Mouse (Mus musculus): ENCODE results near the gene Slc41a3. TPM values are rescaled to one million over a fixed set of nuclear protein-coding genes. Genes with fewer than 3 reads are reported as not detected.

Gene Slc41a3
- polyA plus RNA-seq, 1 experiment from 2014 or later: 11.4 TPM

- Histone ChIP-seq H3K9ac (no peak overlapping the region), H3K4me1 (replicated peaks) (peaks cover 58% of the 10 kb centered on the region), H3K36me3 (peaks cover 67% of the 10 kb centered on the region), H3K4me2 (no peak overlapping the region), H3K27me3 (replicated peaks) (no peaks in the 10 kb centered on the region), H3K9me3 (replicated peaks) (no peaks in the 10 kb centered on the region), H3K4me3 (no peak overlapping the region), H3K27ac (ENCODE audit: poor library complexity, severe bottlenecking) (no peak overlapping the region)
- WGBS: 83% methylated on average over 12 of the region's 12 CpGs
- no peak for ATAC-seq (ENCODE audit: insufficient number of reproducible peaks, low FRiP score)
Observed at GRCm38 (mm10) chr6:90680401-90680800, 75.9 kb downstream of the Slc41a3 start.

DNA sequence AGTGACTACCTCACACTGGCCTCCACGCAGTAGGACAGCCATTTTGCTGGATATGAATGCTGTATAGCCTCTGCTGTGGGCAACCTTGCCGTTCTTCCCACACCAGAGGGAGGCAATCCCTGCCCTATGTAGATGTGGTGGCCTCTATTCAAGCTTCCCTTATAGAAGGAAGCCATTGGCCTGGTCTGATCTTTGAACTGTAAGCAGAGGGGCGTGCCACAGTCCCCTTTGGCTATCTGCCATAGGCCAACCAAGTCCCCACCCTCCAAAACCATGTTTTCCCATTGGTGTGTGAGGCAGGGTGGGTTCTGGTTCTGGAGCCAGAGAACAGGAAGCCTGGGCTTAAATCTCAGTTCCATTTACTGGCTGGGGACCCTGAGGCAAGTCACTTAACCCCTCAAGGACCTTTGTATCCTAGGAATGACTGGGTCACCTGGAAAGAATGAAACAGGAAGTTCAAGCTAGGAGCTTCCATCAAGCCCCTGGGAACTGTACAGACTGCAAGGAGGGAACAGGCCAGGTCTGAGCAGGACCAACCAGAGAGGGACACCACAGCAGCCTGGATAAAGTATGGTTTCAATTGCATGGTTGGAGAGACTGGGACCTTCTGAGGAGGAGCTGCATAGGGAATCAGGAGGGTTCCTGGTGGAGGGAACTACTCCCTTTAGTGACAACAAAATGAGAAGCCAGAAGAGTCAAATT lies 79.5 kb downstream of the Slc41a3 start:
- WGBS: 82% methylated on average over 3 of the region's 3 CpGs
- Histone ChIP-seq H3K27ac (ENCODE audit: poor library complexity, severe bottlenecking) (0 out of 2 replicates have a peak overlapping the region, but pooled peaks have one; percentile 1), H3K4me1 (replicated peaks) (peaks cover 85% of the 10 kb centered on the region), H3K27me3 (replicated peaks) (no peaks in the 10 kb centered on the region), H3K9ac (no peak overlapping the region), H3K4me3 (no peak overlapping the region), H3K9me3 (replicated peaks) (no peaks in the 10 kb centered on the region), H3K4me2 (no peak overlapping the region), H3K36me3 (peaks cover 48% of the 10 kb centered on the region)
- no peak for ATAC-seq (ENCODE audit: insufficient number of reproducible peaks, low FRiP score)

DNA sequence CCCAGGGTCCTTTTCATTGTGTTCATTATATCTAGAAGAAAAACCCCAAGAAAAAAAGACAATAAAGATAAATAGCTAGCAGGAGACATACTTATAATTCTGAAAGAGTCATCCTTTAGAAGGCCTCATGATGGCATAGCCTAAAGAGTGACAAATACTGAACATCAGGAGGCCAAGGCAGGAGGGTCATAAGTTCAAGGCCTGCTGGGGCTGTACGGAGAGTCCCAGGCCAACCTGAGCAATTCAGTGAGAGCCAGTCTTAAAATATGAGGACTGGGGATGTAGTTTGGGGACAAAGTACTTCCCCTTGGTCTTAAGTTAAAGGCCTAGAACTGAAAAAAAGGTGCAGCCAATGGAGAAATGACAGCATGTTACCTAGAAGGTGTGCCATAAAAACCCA lies 82.3 kb downstream of the Slc41a3 start:
- no peak overlapping the region for H3K4me3 ChIP-seq
- 84% methylated on average over 1 of the region's 1 CpGs for WGBS
- H3K4me2 ChIP-seq: no peak overlapping the region
- H3K36me3 ChIP-seq: peaks cover 61% of the 10 kb centered on the region
- ATAC-seq (ENCODE audit: insufficient number of reproducible peaks, low FRiP score): no peak
- no peak overlapping the region for H3K9ac ChIP-seq
- peaks cover 81% of the 10 kb centered on the region for H3K4me1 ChIP-seq (replicated peaks)
- no peaks in the 10 kb centered on the region for H3K9me3 ChIP-seq (replicated peaks)
- H3K27me3 ChIP-seq (replicated peaks): no peaks in the 10 kb centered on the region
- H3K27ac ChIP-seq (ENCODE audit: poor library complexity, severe bottlenecking): no peak overlapping the region

GRCm38 (mm10) chr6:90688003-90688402 lies 83.5 kb downstream of the Slc41a3 start:
- Histone ChIP-seq H3K27me3 (replicated peaks) (no peaks in the 10 kb centered on the region), H3K4me2 (no peak overlapping the region), H3K9me3 (replicated peaks) (no peaks in the 10 kb centered on the region), H3K4me3 (no peak overlapping the region), H3K4me1 (replicated peaks) (peaks cover 69% of the 10 kb centered on the region), H3K9ac (0 out of 2 replicates have a peak overlapping the region, but pooled peaks have one; percentile 21), H3K27ac (ENCODE audit: poor library complexity, severe bottlenecking) (peak overlapping the region; percentile 89), H3K36me3 (peaks cover 66% of the 10 kb centered on the region)
- WGBS: 96% methylated on average over 6 of the region's 6 CpGs
- no peak for ATAC-seq (ENCODE audit: insufficient number of reproducible peaks, low FRiP score)

- 0 out of 2 replicates have a peak, but pooled peaks have one; percentile 34 for ATAC-seq (ENCODE audit: insufficient number of reproducible peaks, low FRiP score)
- WGBS: 25% methylated on average over 3 of the region's 3 CpGs
Observed at GRCm38 (mm10) chr6:90688742-90689141, 84.2 kb downstream of the Slc41a3 start.

DNA sequence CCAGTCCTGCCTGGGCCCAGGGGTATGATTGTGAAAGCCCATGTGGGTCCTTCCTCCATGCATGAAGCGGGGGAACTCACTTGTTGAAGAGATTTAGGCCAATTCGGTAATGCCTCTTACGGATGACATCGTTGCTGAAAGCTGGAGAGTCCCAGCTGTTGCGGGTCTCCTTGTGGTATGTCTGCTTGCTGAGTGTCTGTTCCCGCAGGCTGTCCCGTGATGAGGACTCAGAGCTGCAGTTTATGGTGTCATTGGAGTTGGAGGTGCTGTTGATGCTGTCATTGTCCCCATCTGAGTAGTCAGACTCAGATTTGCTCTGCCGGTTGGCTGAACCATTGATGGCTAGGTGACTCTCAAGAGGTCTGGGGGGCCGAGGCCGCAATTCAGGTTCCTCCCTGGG lies 85.0 kb downstream of the Slc41a3 start:
- 0 out of 2 replicates have a peak overlapping the region, but pooled peaks have one; percentile 21 for H3K9ac ChIP-seq
- no peak for ATAC-seq (ENCODE audit: insufficient number of reproducible peaks, low FRiP score)
- peaks cover 54% of the 10 kb centered on the region for H3K4me1 ChIP-seq (replicated peaks)
- WGBS: 52% methylated on average over 10 of the region's 10 CpGs
- H3K4me2 ChIP-seq: peak overlapping the region; percentile 34
- H3K27me3 ChIP-seq (replicated peaks): no peaks in the 10 kb centered on the region
- H3K27ac ChIP-seq (ENCODE audit: poor library complexity, severe bottlenecking): peak overlapping the region; percentile 89
- peaks cover 66% of the 10 kb centered on the region for H3K36me3 ChIP-seq
- no peaks in the 10 kb centered on the region for H3K9me3 ChIP-seq (replicated peaks)
- H3K4me3 ChIP-seq: no peak overlapping the region

More at GRCm38 (mm10) chr6:90688742-90689141, 84.2 kb downstream of the Slc41a3 start:
- Histone ChIP-seq H3K27ac (ENCODE audit: poor library complexity, severe bottlenecking) (peak overlapping the region; percentile 89), H3K4me3 (no peak overlapping the region), H3K4me1 (replicated peaks) (peaks cover 62% of the 10 kb centered on the region), H3K27me3 (replicated peaks) (no peaks in the 10 kb centered on the region), H3K9ac (peak overlapping the region; percentile 21; the same call in 1 of the 2 replicates), H3K4me2 (peak overlapping the region; percentile 34), H3K36me3 (peaks cover 64% of the 10 kb centered on the region), H3K9me3 (replicated peaks) (no peaks in the 10 kb centered on the region)

- Histone ChIP-seq H3K9ac (no peak overlapping the region), H3K27ac (ENCODE audit: poor library complexity, severe bottlenecking) (no peak overlapping the region), H3K4me2 (no peak overlapping the region), H3K9me3 (replicated peaks) (no peaks in the 10 kb centered on the region), H3K4me3 (no peak overlapping the region), H3K4me1 (replicated peaks) (peaks cover 55% of the 10 kb centered on the region), H3K27me3 (replicated peaks) (no peaks in the 10 kb centered on the region), H3K36me3 (peaks cover 73% of the 10 kb centered on the region)
- ATAC-seq (ENCODE audit: insufficient number of reproducible peaks, low FRiP score): no peak
- WGBS: 73% methylated on average over 2 of the region's 2 CpGs
Observed at GRCm38 (mm10) chr6:90691935-90692334, 87.4 kb downstream of the Slc41a3 start.

DNA sequence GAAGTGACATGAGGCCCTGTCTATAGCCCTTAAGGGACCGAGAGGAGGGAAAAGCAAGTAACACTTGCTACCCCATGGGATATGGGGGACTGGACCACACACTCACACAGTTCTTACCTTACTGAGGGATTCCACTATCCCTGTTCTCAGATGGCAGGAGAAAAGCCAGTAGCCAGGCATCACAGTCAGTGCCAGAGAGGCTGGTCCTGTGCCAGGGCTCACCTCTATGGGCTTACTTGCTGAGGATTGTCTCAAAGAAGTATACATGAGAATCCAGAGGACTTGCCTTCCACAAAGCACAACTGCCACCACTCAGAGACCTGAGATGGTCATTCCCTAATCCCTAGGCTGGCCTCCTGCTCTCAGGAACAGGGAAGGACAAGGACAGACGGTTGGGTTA lies 87.9 kb downstream of the Slc41a3 start:
- no peak for ATAC-seq (ENCODE audit: insufficient number of reproducible peaks, low FRiP score)
- no peak overlapping the region for H3K4me2 ChIP-seq
- no peak overlapping the region for H3K9ac ChIP-seq
- peaks cover 55% of the 10 kb centered on the region for H3K4me1 ChIP-seq (replicated peaks)
- no peaks in the 10 kb centered on the region for H3K27me3 ChIP-seq (replicated peaks)
- no peak overlapping the region for H3K4me3 ChIP-seq
- no peaks in the 10 kb centered on the region for H3K9me3 ChIP-seq (replicated peaks)
- peaks cover 68% of the 10 kb centered on the region for H3K36me3 ChIP-seq
- H3K27ac ChIP-seq (ENCODE audit: poor library complexity, severe bottlenecking): no peak overlapping the region
- 81% methylated on average over 2 of the region's 2 CpGs for WGBS

DNA sequence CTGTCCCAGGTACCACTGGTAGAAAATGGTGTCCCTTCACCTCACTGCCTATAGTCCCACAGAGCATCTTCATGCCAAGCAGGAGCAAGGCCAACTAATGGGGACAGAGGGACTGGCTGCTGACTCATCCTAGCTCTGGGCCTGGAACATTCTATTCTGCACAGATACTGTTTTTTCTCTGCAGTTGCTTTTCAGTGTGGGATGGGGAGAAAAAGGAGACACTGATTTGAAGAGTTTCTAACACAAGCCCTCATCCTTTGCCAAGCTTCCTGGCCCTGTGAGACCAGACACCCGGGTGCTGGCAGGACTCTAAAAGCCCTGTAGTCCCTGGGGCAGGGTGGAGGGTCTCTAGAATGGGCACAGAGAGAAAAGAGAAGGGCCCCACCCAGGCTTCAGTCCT lies 91.2 kb downstream of the Slc41a3 start:
- Histone ChIP-seq H3K27me3 (replicated peaks) (no peaks in the 10 kb centered on the region), H3K9me3 (replicated peaks) (no peaks in the 10 kb centered on the region), H3K4me1 (replicated peaks) (peaks cover 59% of the 10 kb centered on the region), H3K4me2 (no peak overlapping the region), H3K9ac (no peak overlapping the region), H3K27ac (ENCODE audit: poor library complexity, severe bottlenecking) (no peak overlapping the region), H3K4me3 (no peak overlapping the region), H3K36me3 (peaks cover 41% of the 10 kb centered on the region)
- ATAC-seq (ENCODE audit: insufficient number of reproducible peaks, low FRiP score): no peak
- WGBS: 77% methylated on average over 1 of the region's 1 CpGs

Small RNA genes within 50 kb of the gene (microRNA-seq; reads per million reads assigned to microRNA genes)
- gene Gm24816: not detected

Other genes with a start within 250 kb of the Slc41a3 start
- 9.2 and 10.0 TPM in 2 replicates for gene Zxdc, start 235.2 kb upstream of the Slc41a3 start, polyA plus RNA-seq (2016; fragmentation: Nextera tagmentation; extraction: Ambion mirVana)
- 0.08 and 0.12 TPM in 2 replicates for gene Cfap100, start 175.9 kb upstream of the Slc41a3 start, polyA plus RNA-seq (2016; fragmentation: Nextera tagmentation; extraction: Ambion mirVana)
- 6.6 and 7.3 TPM in 2 replicates for gene Klf15, start 142.1 kb upstream of the Slc41a3 start, polyA plus RNA-seq (2016; fragmentation: Nextera tagmentation; extraction: Ambion mirVana)
- 1.1 and 2.1 TPM in 2 replicates for gene Aldh1l1, start 118.3 kb upstream of the Slc41a3 start, polyA plus RNA-seq (2016; fragmentation: Nextera tagmentation; extraction: Ambion mirVana)